Mouse (Mus musculus) embryonic facial prominence, embryonic 10.5 days (tissue): ENCODE data around the gene Nck2. TPM values are rescaled to one million over a fixed set of nuclear protein-coding genes. Genes with fewer than 3 reads are reported as not detected.

ENCODE experiments used
- DNase-seq: peaks from one replicate; pipeline ENCODE4 v3.0.0-alpha.2; 2017; ENCODE audit warnings: low spot score
- H3K27ac ChIP-seq: fragments of 300-500 bp; sonication (generic); replicated peaks from 2 replicates; pipeline ENCODE4 v1.5.1; 2016; ENCODE audit warnings: mild to moderate bottlenecking
- H3K27me3 ChIP-seq: fragments of 300-500 bp; sonication (generic); replicated peaks from 2 replicates; pipeline ENCODE4 v1.6.1; 2016; ENCODE audit warnings: low read depth, mild to moderate bottlenecking; ENCODE audit not compliant: poor library complexity, severe bottlenecking
- H3K36me3 ChIP-seq: fragments of 300-500 bp; sonication (generic); replicated peaks from 2 replicates; pipeline ENCODE4 v1.6.1; 2016; ENCODE audit warnings: mild to moderate bottlenecking, moderate library complexity
- H3K4me1 ChIP-seq: fragments of 300-500 bp; sonication (generic); 2 replicates; pipeline ENCODE4 v1.6.1; 2016
- H3K4me3 ChIP-seq: fragments of 300-500 bp; sonication (generic); 2 replicates; pipeline ENCODE4 v1.5.1; 2016; ENCODE audit warnings: mild to moderate bottlenecking, moderate library complexity
- H3K9me3 ChIP-seq: fragments of 300-500 bp; sonication (generic); 2 replicates; pipeline ENCODE4 v1.6.1; 2016; ENCODE audit warnings: mild to moderate bottlenecking
- WGBS: fragments of 180-500 bp; shearing (Covaris S2); methylation state at CpG from one replicate; pipeline ENCODE4 v1.1.7; 2016; 5-methylcytosine and 5-hydroxymethylcytosine counted together
- polyA plus RNA-seq: library from polyadenylated mRNA; unstranded; fragments of >200 nt; fragmentation: Nextera tagmentation; extraction: Ambion mirVana; gene quantifications from 2 replicates; pipeline ENCODE4 v1.2.1, GENCODE M21; 2016

Gene Nck2
- polyA plus RNA-seq, 1 experiment from 2014 or later, result 52.5 TPM

DNA sequence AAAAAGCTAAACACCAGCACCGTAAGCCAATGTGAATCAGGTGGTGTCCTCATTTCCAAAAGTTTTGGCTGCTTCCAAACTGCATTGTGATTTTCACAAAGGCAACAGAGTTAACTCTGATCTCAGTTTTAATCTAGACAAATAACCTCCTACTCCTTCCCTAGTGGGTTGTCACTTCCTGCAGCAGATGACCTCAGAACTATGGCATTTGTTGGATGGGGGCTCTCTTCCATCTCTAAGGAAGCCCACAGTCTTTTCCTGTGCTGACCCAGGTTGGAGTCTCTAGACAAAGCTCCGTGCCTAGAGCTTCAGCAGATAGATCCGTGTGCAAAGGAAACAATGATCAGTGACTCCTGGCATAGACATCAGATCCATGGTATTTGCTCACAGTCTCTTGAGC is 31.1 kb upstream of the Nck2 start:
- WGBS, result 82% methylated on average over 3 of the region's 3 CpGs

DNA sequence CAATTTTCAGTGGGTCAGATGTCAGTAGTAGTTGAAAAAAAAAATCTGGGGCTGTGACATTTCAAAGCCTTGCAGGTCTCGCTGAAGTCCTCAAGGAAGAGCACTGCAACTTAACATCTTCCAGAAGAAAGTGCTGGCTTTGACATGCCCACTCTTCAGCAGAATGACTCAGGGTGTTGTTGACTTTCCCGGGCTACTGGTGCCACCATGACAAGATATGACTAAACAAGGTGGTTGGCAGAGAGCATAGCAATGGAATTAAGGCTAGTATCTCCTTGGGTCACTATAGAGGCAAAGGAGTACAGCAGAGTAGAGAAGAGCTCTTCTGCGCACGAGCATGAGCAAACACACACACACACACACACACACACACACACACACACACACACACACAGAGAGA is 30.6 kb upstream of the Nck2 start:
- 83% methylated on average over 4 of the region's 4 CpGs for WGBS
- H3K27ac ChIP-seq, result no peak overlapping the region
- H3K4me3 ChIP-seq, result no peak overlapping the region
- no peaks in the 10 kb centered on the region for H3K36me3 ChIP-seq
- no peaks in the 10 kb centered on the region for H3K9me3 ChIP-seq
- H3K27me3 ChIP-seq, result no peaks in the 10 kb centered on the region
- peaks cover 4% of the 10 kb centered on the region; the same call in 1 of the 2 replicates for H3K4me1 ChIP-seq
- no peak for DNase-seq

More for the DNA sequence above, 31.1 kb upstream of the Nck2 start:
- Histone ChIP-seq H3K36me3 (no peaks in the 10 kb centered on the region), H3K9me3 (no peaks in the 10 kb centered on the region), H3K4me1 (peaks cover 4% of the 10 kb centered on the region; the same call in 1 of the 2 replicates), H3K27me3 (no peaks in the 10 kb centered on the region), H3K4me3 (no peak overlapping the region), H3K27ac (no peak overlapping the region)
- DNase-seq, result no peak

DNA sequence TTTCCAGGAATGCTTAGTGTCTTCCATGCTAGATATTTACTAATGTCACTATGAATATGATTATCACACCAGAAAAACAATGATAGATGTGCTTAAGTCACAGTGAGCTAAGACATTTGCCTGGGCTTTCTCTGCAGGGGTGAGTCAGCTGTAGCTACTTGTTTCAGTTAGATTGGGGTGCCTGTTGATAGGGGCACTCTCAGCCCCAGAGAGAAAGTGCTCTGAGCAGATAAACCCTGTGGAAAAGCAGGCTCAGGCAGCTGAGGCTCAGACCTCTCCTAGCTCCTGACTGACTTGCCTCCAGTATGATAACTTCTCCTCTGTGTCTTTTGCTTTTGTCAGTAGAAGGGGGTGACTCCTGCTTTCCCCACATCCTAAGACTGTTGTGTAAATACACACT is 30.2 kb upstream of the Nck2 start:
- H3K4me1 ChIP-seq, result no peaks in the 10 kb centered on the region; the same call in 1 of the 2 replicates
- no peak for DNase-seq
- no peaks in the 10 kb centered on the region for H3K9me3 ChIP-seq
- no peaks in the 10 kb centered on the region for H3K36me3 ChIP-seq
- H3K27me3 ChIP-seq, result no peaks in the 10 kb centered on the region
- no peak overlapping the region for H3K27ac ChIP-seq
- no peak overlapping the region for H3K4me3 ChIP-seq

DNA sequence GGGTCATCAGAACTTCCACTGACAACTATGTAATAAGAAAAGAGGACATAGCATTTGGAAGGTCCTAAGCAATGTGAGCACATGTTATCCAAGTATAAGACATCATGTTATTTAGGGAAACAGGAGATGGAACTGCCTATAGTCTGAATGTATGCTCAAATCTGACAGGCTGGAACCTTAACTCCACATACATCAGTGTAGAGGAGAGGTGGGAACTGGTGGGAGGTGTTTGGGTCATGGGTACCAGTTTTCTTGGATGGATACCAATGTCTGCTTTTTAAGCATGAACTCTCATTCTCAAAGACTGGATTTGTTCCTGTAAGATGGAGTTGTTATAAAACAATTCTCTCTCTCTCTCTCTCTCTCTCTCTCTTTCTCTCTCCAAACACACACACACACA is 29.4 kb upstream of the Nck2 start:
- Histone ChIP-seq H3K36me3 (no peaks in the 10 kb centered on the region), H3K27ac (no peak overlapping the region), H3K4me3 (no peak overlapping the region), H3K27me3 (no peaks in the 10 kb centered on the region), H3K9me3 (peaks cover 3% of the 10 kb centered on the region; the same call in 1 of the 2 replicates), H3K4me1 (no peaks in the 10 kb centered on the region; the same call in 1 of the 2 replicates)
- DNase-seq, result no peak

DNA sequence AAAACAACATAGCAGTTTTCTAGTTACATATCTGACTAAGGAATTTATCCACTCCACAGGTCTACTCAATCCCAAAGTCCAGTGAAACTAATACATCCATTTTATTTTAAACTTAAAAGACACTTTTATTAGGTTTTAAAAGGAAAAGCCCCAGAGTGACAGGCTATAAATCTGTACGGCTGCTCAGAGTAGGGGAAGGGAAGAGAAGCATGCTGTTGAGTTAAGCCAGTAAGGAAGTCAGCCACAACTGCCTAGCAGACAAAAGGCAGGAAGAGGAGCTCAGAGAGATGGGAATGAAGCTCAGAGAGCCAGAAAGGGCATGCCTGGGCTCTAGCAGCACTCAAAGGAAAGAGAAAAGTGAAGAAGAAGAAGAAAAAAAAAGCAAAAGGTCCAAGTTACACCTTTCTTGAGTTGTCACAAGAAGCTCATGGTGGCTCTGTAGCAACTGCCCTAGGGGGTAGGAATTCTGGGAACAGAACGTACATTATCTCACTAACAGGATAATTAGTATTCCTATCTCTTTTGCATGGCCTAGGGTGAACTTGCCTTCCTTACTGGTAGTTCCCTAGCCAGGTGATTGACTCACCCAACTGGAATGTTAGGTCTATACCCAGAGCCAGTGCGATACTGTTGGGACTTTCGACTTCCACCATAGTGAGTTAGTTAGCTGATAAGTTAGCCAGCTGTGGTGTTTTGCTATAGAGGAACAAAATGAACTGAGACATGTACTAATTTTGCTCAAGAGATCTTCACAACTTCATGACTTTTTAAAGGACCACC is 21.2 kb upstream of the Nck2 start:
- Histone ChIP-seq H3K27ac (no peak overlapping the region), H3K4me1 (no peaks in the 10 kb centered on the region), H3K36me3 (no peaks in the 10 kb centered on the region), H3K4me3 (no peak overlapping the region), H3K9me3 (peaks cover 3% of the 10 kb centered on the region; the same call in 1 of the 2 replicates), H3K27me3 (no peaks in the 10 kb centered on the region)
- 78% methylated on average over 4 of the region's 4 CpGs for WGBS
- no peak for DNase-seq

DNA sequence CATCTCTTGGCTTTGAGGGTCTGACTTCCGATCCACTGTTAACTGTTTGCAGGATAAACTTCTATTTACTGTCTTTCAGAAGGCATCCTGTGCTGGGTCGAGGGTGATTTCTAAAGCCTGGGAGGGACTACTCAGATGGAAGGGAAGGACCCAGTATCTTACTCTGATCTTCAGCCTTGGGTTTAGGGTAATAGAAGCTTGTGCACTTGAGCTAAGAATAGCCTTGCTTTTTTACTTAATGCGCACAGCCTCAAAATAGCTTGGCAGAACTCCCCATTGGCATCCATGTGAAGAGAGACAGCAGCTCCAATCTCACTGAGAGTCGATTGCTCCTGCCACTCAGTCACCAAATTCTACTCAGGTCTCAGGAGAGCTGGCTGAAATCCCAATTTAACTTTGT is 17.9 kb upstream of the Nck2 start:
- WGBS, result 68% methylated on average over 4 of the region's 4 CpGs
- Histone ChIP-seq H3K27ac (no peak overlapping the region), H3K36me3 (no peaks in the 10 kb centered on the region), H3K4me3 (no peak overlapping the region), H3K9me3 (no peaks in the 10 kb centered on the region), H3K4me1 (no peaks in the 10 kb centered on the region), H3K27me3 (no peaks in the 10 kb centered on the region)
- no peak for DNase-seq

DNA sequence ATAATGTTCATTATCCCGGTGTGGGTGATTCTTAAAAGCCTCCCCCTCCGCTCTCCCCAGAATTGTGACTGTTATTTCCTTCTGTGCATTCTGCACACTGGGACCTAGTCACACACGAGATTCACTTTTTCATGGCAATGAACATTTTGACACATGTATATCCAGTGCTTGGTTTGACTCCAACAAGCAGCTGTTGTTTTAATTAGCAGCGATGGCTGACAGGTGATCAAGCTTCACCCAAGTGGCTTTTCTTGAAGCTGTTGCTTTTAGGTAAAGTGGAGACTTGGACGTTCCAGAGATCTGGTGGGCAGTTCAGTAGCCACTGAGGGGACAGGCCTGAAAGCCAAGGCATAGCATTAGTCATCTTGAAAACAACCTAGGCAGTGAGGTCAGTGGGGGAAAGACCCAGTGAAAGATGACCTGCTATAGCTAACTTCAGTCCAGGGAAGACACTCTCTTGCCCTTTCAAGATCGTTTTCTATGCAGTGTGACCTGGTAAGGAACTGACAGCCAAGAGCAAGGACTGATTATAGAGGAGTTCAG is 17.3 kb upstream of the Nck2 start:
- no peak for DNase-seq
- 84% methylated on average over 6 of the region's 6 CpGs for WGBS

DNA sequence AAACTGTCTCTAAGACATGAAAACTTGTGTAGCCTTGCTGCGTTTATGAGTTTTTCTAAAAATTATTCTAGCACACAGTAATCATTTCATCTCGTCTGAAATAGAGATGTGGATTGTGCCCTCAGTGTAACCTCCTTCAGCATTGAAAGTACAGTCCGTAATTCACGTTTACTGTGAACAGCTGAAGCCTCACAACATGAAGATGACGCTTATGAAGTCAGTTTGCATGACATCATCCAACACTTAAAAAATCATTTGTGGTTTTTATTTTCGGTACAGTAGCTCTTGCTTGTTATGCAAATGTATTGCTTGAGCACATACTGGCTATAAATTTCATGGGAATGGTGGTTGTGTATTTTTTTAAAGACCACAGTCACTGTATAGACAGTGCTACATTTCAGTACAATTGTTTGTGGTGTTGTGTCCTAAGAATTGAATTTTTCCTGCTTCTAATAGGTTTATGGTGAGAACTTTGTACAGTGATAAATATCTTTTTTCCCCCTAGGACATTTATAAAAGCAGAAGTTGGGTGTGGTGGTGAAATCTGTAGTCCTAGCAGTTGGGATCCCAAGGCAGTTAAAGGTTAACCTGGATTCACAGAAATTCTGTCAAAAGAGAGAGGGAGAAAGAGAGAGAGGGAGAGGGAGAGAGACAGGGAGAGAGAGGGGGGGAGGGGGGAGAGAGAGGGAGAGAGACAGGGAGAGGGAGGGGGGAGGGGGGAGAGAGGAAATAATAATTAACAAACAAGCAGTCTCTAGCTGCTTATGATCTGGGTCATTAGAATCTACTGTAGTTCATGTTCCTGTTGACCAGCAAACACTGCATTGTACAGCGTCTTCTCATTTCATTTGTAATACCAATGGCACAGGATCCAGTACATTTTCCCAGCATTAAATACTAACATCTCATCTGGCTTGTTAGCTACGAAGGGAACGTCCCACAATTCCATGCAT is 14.2 kb upstream of the Nck2 start:
- Histone ChIP-seq H3K36me3 (no peaks in the 10 kb centered on the region), H3K9me3 (no peaks in the 10 kb centered on the region), H3K27ac (no peak overlapping the region), H3K27me3 (no peaks in the 10 kb centered on the region), H3K4me1 (no peaks in the 10 kb centered on the region), H3K4me3 (no peak overlapping the region)
- no peak for DNase-seq
- WGBS, result 91% methylated on average over 9 of the region's 9 CpGs

More for the DNA sequence above, 17.3 kb upstream of the Nck2 start:
- Histone ChIP-seq H3K4me3 (no peak overlapping the region), H3K36me3 (no peaks in the 10 kb centered on the region), H3K4me1 (no peaks in the 10 kb centered on the region), H3K9me3 (no peaks in the 10 kb centered on the region), H3K27me3 (no peaks in the 10 kb centered on the region), H3K27ac (no peak overlapping the region)

DNA sequence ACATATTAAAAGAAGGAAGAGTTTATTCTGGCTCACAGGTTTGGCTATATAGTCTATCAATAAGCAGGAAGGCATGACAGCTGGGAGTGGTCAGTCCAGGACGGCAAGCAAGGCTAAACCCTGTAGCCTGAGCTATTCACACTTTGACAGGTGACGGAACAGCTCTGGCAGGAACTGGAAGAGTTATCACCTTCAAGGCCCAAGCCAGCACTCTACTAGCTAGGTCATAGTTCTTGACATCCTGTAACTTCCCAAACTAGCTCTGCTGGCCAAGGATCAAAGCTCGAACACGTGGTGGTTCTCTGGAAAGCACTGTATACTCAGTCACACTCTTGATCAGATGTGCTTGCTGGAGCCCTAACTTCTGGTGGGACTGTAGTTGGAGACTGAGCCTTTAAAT is 10.5 kb upstream of the Nck2 start:
- 81% methylated on average over 4 of the region's 4 CpGs for WGBS
- no peak overlapping the region for H3K4me3 ChIP-seq
- no peaks in the 10 kb centered on the region for H3K36me3 ChIP-seq
- H3K9me3 ChIP-seq, result no peaks in the 10 kb centered on the region
- DNase-seq, result no peak
- H3K27me3 ChIP-seq, result no peaks in the 10 kb centered on the region
- H3K4me1 ChIP-seq, result no peaks in the 10 kb centered on the region
- H3K27ac ChIP-seq, result no peak overlapping the region

DNA sequence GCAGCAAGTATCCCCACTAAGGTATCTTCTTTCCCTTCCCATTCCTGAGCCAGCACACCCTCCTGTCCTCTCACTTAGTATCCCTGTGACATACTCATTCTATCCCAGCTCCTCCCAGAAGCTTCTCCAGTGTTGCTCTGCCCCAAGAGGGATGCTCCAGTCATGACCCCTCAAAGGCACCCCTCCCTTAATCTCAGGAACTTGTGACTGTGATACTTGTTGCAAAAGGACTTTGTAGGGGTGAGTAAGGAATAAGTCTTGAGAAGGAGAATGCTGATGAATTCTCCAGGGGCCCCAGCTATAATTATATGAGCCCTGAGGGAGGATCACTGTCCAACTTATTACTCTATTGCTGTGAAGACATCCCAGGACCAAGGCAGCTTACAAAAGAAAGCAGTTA is 7.8 kb upstream of the Nck2 start:
- Histone ChIP-seq H3K9me3 (no peaks in the 10 kb centered on the region), H3K36me3 (no peaks in the 10 kb centered on the region), H3K4me1 (no peaks in the 10 kb centered on the region), H3K27me3 (no peaks in the 10 kb centered on the region), H3K27ac (no peak overlapping the region), H3K4me3 (no peak overlapping the region)
- no peak for DNase-seq

DNA sequence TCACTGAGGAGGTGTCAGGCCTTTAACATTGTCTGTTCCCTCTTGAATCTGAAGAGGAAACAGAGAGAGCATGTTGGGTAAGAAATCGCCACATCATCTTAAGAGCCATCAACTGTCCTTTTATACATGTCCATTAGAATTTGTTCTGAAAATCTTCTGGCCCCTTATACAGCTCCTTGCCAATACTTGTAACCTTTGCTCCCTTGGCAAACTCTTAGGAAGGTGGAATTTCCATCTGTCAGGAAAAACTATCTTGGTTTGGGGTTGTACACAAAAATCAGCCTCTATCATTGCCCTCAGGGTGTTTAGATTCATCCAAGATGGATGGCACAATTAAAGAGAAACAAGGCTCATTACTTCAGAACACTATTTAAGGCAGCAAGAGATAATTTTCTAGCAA is 5.1 kb upstream of the Nck2 start:
- H3K9me3 ChIP-seq, result no peaks in the 10 kb centered on the region

DNA sequence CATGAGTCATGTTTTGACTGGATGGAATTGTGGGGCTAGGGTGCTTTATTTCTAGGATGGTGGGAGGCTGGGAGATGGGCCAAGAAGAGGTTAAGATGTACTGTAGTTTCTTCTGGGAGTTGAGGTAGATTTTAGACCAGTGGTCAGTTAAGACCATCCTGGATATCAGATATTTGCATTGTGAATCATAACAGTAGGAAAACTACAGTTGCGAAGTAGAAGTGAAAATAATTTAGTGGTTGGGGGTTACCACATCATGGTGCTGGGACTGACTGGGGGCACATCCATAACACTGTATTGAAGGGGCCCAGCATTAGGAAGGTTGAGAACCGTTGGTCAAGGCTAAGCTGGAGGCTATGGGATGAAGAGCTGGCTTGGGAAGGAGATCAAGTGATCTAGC is 1.8 kb upstream of the Nck2 start:
- 86% methylated on average over 2 of the region's 2 CpGs for WGBS
- no peak for DNase-seq
- Histone ChIP-seq H3K36me3 (no peaks in the 10 kb centered on the region), H3K27ac (no peak overlapping the region), H3K4me3 (no peak overlapping the region), H3K4me1 (peaks cover 25% of the 10 kb centered on the region), H3K27me3 (no peaks in the 10 kb centered on the region), H3K9me3 (no peaks in the 10 kb centered on the region)

More for the DNA sequence above, 5.1 kb upstream of the Nck2 start:
- no peak overlapping the region for H3K4me3 ChIP-seq
- H3K36me3 ChIP-seq, result no peaks in the 10 kb centered on the region
- DNase-seq, result no peak
- WGBS, result 87% methylated on average over 1 of the region's 1 CpGs
- no peaks in the 10 kb centered on the region for H3K27me3 ChIP-seq
- peaks cover 3% of the 10 kb centered on the region for H3K4me1 ChIP-seq
- H3K27ac ChIP-seq, result no peak overlapping the region
